Mouse (Mus musculus) embryonic facial prominence, embryonic 15.5 days (tissue): ENCODE measurements around the gene Kcns3. TPM values are rescaled to one million over a fixed set of nuclear protein-coding genes. Genes with fewer than 3 reads are reported as not detected.
A peak's percentile ranks its signal among the peaks of the same experiment; 100 is the strongest.

Experiments used
- ATAC-seq: fragments of 200-750 bp; cut with Nextera tagmentation; 2 replicates; pipeline ENCODE4 v1.8.0; 2017; ENCODE audit warnings: low read depth, moderate TSS enrichment; ENCODE audit not compliant: insufficient number of reproducible peaks, low FRiP score, low TSS enrichment
- H3K27ac ChIP-seq: fragments of 300-500 bp; sonication (generic); replicated peaks from 2 replicates; pipeline ENCODE4 v1.5.1; 2015; ENCODE audit warnings: mild to moderate bottlenecking, inconsistent platforms
- H3K27me3 ChIP-seq: fragments of 300-500 bp; sonication (generic); 2 replicates; pipeline ENCODE4 v1.6.1; 2015; ENCODE audit warnings: inconsistent platforms
- H3K36me3 ChIP-seq: fragments of 300-500 bp; sonication (generic); 2 replicates; pipeline ENCODE4 v1.6.1; 2015; ENCODE audit warnings: mild to moderate bottlenecking, inconsistent platforms
- H3K4me1 ChIP-seq: fragments of 300-500 bp; sonication (generic); 2 replicates; pipeline ENCODE4 v1.6.1; 2015; ENCODE audit warnings: inconsistent platforms
- H3K4me2 ChIP-seq: fragments of 300-500 bp; sonication (generic); replicated peaks from 2 replicates; pipeline ENCODE4 v1.6.1; 2015; ENCODE audit warnings: mild to moderate bottlenecking, inconsistent platforms
- H3K4me3 ChIP-seq: fragments of 300-500 bp; sonication (generic); replicated peaks from 2 replicates; pipeline ENCODE4 v1.5.1; 2015; ENCODE audit warnings: mild to moderate bottlenecking, inconsistent platforms
- H3K9ac ChIP-seq: fragments of 300-500 bp; sonication (generic); 2 replicates; pipeline ENCODE4 v1.6.1; 2015; ENCODE audit warnings: inconsistent platforms
- H3K9me3 ChIP-seq: fragments of 300-500 bp; sonication (generic); replicated peaks from 2 replicates; pipeline ENCODE4 v1.6.1; 2016; ENCODE audit warnings: inconsistent platforms
- WGBS: fragments of 180-500 bp; shearing (Covaris S2); methylation state at CpG from one replicate; pipeline ENCODE4 v1.1.7; 2015; 5-methylcytosine and 5-hydroxymethylcytosine counted together
- polyA plus RNA-seq: library from polyadenylated mRNA; unstranded; fragments of >200 nt; fragmentation: Nextera tagmentation; extraction: Ambion mirVana; gene quantifications from 2 replicates; pipeline ENCODE4 v1.2.1, GENCODE M21; 2015

Gene Kcns3
- polyA plus RNA-seq, 1 experiment from 2014 or later: 3.2 TPM

GRCm38 (mm10) chr12:11150192-11150935 lies 492 bp downstream of the Kcns3 start:
- Histone ChIP-seq H3K4me2 (peak overlapping the region; percentile 97), H3K4me3 (peak overlapping the region; percentile 58), H3K9me3 (no peaks in the 10 kb centered on the region), H3K27ac (no peak overlapping the region), H3K27me3 (peaks cover 46% of the 10 kb centered on the region), H3K9ac (peak overlapping the region; percentile 31), H3K36me3 (no peaks in the 10 kb centered on the region), H3K4me1 (peaks cover 20% of the 10 kb centered on the region)
- ATAC-seq: peak; percentile 73
- under 1% methylated on average over 57 of the region's 66 CpGs for WGBS

- Histone ChIP-seq H3K4me3 (peak overlapping the region; percentile 58), H3K27me3 (peaks cover 46% of the 10 kb centered on the region), H3K27ac (no peak overlapping the region), H3K4me2 (peak overlapping the region; percentile 97), H3K36me3 (no peaks in the 10 kb centered on the region), H3K9ac (peak overlapping the region; percentile 31), H3K9me3 (no peaks in the 10 kb centered on the region), H3K4me1 (peaks cover 20% of the 10 kb centered on the region)
- ATAC-seq: peak; percentile 63
- under 1% methylated on average over 41 of the region's 41 CpGs for WGBS
These were observed 1.2 kb downstream of the Kcns3 start for GRCm38 (mm10) chr12:11149421-11150191.

- ATAC-seq: no peak
These were observed 1.8 kb downstream of the Kcns3 start for GRCm38 (mm10) chr12:11149121-11149420.

GRCm38 (mm10) chr12:11144894-11145293 lies 6.0 kb downstream of the Kcns3 start:
- no peak overlapping the region for H3K4me2 ChIP-seq
- no peak overlapping the region for H3K9ac ChIP-seq
- no peaks in the 10 kb centered on the region for H3K36me3 ChIP-seq
- H3K4me3 ChIP-seq: no peak overlapping the region
- WGBS: 65% methylated on average over 1 of the region's 1 CpGs
- no peak overlapping the region for H3K27ac ChIP-seq
- H3K4me1 ChIP-seq: peaks cover 12% of the 10 kb centered on the region
- no peaks in the 10 kb centered on the region for H3K9me3 ChIP-seq
- no peak for ATAC-seq
- H3K27me3 ChIP-seq: peaks cover 18% of the 10 kb centered on the region

More at GRCm38 (mm10) chr12:11149121-11149420, 1.8 kb downstream of the Kcns3 start:
- Histone ChIP-seq H3K36me3 (no peaks in the 10 kb centered on the region), H3K27ac (no peak overlapping the region), H3K4me3 (peak overlapping the region; percentile 58), H3K4me1 (peaks cover 20% of the 10 kb centered on the region), H3K27me3 (peaks cover 46% of the 10 kb centered on the region), H3K4me2 (peak overlapping the region; percentile 97), H3K9me3 (no peaks in the 10 kb centered on the region), H3K9ac (peak overlapping the region; percentile 18; the same call in 1 of the 2 replicates)
- WGBS: under 1% methylated on average over 14 of the region's 14 CpGs

GRCm38 (mm10) chr12:11132418-11132817 lies 18.4 kb downstream of the Kcns3 start:
- Histone ChIP-seq H3K27me3 (no peaks in the 10 kb centered on the region), H3K4me3 (no peak overlapping the region), H3K4me1 (no peaks in the 10 kb centered on the region), H3K36me3 (no peaks in the 10 kb centered on the region), H3K4me2 (no peak overlapping the region), H3K27ac (no peak overlapping the region), H3K9ac (no peak overlapping the region), H3K9me3 (no peaks in the 10 kb centered on the region)
- no peak for ATAC-seq

- Histone ChIP-seq H3K4me3 (no peak overlapping the region), H3K27me3 (no peaks in the 10 kb centered on the region), H3K9ac (no peak overlapping the region), H3K9me3 (no peaks in the 10 kb centered on the region), H3K4me1 (no peaks in the 10 kb centered on the region), H3K27ac (no peak overlapping the region), H3K4me2 (no peak overlapping the region), H3K36me3 (no peaks in the 10 kb centered on the region)
- 32% methylated on average over 3 of the region's 3 CpGs for WGBS
- no peak for ATAC-seq
These were observed 21.7 kb downstream of the Kcns3 start for GRCm38 (mm10) chr12:11129188-11129587.

- no peak overlapping the region for H3K4me3 ChIP-seq
- no peak overlapping the region for H3K27ac ChIP-seq
- no peak overlapping the region for H3K4me2 ChIP-seq
- no peaks in the 10 kb centered on the region for H3K4me1 ChIP-seq
- WGBS: 62% methylated on average over 5 of the region's 5 CpGs
- no peaks in the 10 kb centered on the region for H3K9me3 ChIP-seq
- H3K9ac ChIP-seq: no peak overlapping the region
- H3K36me3 ChIP-seq: no peaks in the 10 kb centered on the region
- H3K27me3 ChIP-seq: no peaks in the 10 kb centered on the region
- peak; percentile 57; the same call in 1 of the 2 replicates for ATAC-seq
These were observed 24.6 kb downstream of the Kcns3 start for GRCm38 (mm10) chr12:11126186-11126759.

GRCm38 (mm10) chr12:11101565-11101964 lies 49.3 kb downstream of the Kcns3 start:
- Histone ChIP-seq H3K4me2 (no peak overlapping the region), H3K36me3 (no peaks in the 10 kb centered on the region), H3K4me3 (no peak overlapping the region), H3K27me3 (no peaks in the 10 kb centered on the region), H3K4me1 (no peaks in the 10 kb centered on the region), H3K9me3 (no peaks in the 10 kb centered on the region), H3K9ac (no peak overlapping the region), H3K27ac (no peak overlapping the region)
- ATAC-seq: no peak
- 75% methylated on average over 3 of the region's 3 CpGs for WGBS

- Histone ChIP-seq H3K27ac (no peak overlapping the region), H3K4me3 (no peak overlapping the region), H3K9ac (no peak overlapping the region), H3K4me1 (no peaks in the 10 kb centered on the region), H3K4me2 (no peak overlapping the region), H3K27me3 (no peaks in the 10 kb centered on the region), H3K36me3 (no peaks in the 10 kb centered on the region), H3K9me3 (no peaks in the 10 kb centered on the region)
- ATAC-seq: peak; percentile 39; the same call in 1 of the 2 replicates
- WGBS: 35% methylated on average over 5 of the region's 5 CpGs
These were observed 62.1 kb downstream of the Kcns3 start for GRCm38 (mm10) chr12:11088626-11089372.

GRCm38 (mm10) chr12:11086866-11087265 lies 64.0 kb downstream of the Kcns3 start:
- WGBS: 64% methylated on average over 5 of the region's 5 CpGs
- no peak overlapping the region for H3K9ac ChIP-seq
- no peak overlapping the region for H3K4me3 ChIP-seq
- H3K4me1 ChIP-seq: no peaks in the 10 kb centered on the region
- ATAC-seq: no peak
- no peaks in the 10 kb centered on the region for H3K36me3 ChIP-seq
- H3K27ac ChIP-seq: no peak overlapping the region
- H3K9me3 ChIP-seq: no peaks in the 10 kb centered on the region
- H3K4me2 ChIP-seq: no peak overlapping the region
- no peaks in the 10 kb centered on the region for H3K27me3 ChIP-seq

GRCm38 (mm10) chr12:11071079-11071478 lies 79.8 kb downstream of the Kcns3 start:
- H3K9me3 ChIP-seq: no peaks in the 10 kb centered on the region
- no peak overlapping the region for H3K9ac ChIP-seq
- no peak overlapping the region for H3K27ac ChIP-seq
- no peaks in the 10 kb centered on the region for H3K27me3 ChIP-seq
- H3K4me1 ChIP-seq: no peaks in the 10 kb centered on the region
- ATAC-seq: no peak
- no peak overlapping the region for H3K4me2 ChIP-seq
- WGBS: 84% methylated on average over 2 of the region's 2 CpGs
- no peak overlapping the region for H3K4me3 ChIP-seq
- H3K36me3 ChIP-seq: no peaks in the 10 kb centered on the region
